Mouse (Mus musculus) right cerebral cortex, postnatal 14 days (tissue): ENCODE results near the gene Defa26.
"Not testable (repeated sequence)": the region's sequence is repeated elsewhere in the genome, so short reads cannot be mapped to it uniquely, and the experiment has no call there.

Experiments used
- DNase-seq: peaks from one replicate; pipeline ENCODE4 v3.0.0; 2022

The Defa26 gene

DNA sequence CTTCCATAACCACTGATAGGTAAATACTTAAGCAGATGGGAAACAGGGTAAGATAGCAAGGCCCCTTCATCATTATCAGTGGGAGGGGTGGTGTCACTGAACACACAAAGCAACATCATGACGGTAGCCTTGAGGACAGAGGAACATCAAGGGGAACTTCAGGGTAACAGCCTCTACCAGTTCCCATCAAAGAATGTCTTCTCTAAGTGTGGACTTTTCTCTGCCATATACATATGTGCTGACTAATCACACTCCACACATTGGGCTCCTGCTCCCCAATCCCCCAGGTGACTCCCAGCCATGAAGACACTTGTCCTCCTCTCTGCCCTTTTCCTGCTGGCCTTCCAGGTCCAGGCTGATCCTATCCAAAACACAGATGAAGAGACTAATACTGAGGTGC is at the start of gene Defa26:
Gene Defa26 (plus strand): TSS at position 301 of the 400 bp plus-strand sequence.
- not testable (repeated sequence) for DNase-seq

DNA sequence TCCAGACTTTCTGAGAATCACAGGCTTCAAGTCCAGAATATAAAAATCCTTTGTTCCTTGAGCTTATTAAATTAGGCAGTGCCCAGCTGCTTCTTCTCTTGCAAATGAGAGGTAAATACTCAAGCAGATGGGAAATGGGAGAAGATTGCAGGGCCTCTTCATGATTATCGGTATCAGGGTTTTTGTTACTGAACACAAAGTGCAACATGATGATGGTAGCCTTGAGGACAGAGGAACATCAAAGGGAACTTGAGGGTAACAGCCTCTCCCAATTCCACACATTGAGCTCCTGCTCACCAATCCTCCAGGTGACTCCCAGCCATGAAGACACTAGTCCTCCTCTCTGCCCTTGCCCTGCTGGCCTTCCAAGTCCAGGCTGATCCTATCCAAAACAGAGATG is 35.3 kb upstream of the Defa26 start, which contains the start of gene Defa28:
Gene Defa28 (plus strand): TSS at position 301 of the 400 bp plus-strand sequence.
- DNase-seq = not testable (repeated sequence)

DNA sequence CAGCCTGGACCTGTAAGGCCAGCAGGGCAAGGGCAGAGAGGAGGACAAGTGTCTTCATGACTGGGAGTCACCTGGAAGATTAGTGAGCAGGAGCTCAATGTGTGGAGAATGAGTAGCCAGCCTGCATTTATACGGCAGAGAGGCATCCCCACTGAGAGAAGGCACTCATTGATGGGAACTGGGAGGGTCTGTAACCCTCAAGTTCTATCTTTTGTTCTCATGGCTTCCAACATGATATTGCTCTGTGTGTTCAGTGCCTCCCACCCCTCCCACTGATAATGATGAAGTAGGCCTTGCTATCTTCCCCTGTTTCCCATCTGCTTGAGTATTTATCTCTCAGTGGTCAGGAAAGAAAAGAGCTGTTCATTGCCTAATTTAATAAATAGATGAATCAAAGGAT is 23.6 kb upstream of the Defa26 start, which contains the start of gene Gm7861:
Gene Gm7861 (minus strand): TSS at position 101 of the 400 bp plus-strand sequence.
- DNase-seq = not testable (repeated sequence)

DNA sequence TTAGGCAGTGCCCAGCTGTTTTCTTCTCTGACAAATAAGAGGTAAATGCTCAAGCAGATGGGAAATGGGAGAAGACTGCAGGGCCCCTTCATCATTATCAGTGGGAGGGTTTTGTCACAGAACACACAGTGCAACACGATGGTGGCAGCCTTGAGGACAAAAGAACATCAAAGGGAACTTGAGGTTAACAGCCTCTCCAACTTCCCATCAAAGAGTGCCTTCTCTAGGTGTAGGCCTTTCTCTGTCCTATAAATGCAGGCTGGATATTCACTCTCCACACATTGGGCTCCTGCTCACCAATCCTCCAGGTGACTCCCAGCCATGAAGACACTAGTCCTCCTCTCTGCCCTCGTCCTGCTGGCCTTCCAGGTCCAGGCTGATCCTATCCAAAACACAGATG is 37.5 kb downstream of the Defa26 start, which contains the start of gene Defa17:
Gene Defa17 (plus strand): TSS at position 301 of the 400 bp plus-strand sequence.
- DNase-seq = not testable (repeated sequence)

DNA sequence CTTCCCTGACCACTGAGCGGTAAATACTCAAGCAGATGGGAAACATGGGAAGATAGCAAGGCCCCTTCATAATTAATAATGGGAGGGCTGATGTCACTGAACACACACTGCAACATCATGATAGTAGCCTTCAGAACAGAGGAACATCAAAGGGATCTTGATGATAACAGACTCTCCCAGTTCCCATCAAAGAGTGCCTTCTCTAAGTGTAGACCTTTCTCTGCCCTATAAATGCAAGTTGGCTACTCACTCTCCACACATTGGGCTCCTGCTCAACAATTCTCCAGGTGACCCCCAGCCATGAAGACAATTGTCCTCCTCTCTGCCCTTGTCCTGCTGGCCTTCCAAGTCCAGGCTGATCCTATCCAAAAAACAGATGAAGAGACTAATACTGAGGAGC is 47.5 kb downstream of the Defa26 start, which contains the start of gene Defa34:
Gene Defa34 (plus strand): TSS at position 301 of the 400 bp plus-strand sequence.
- not testable (repeated sequence) for DNase-seq
